Mouse (Mus musculus) embryonic facial prominence, embryonic 14.5 days (tissue): ENCODE data around the gene Stat1. TPM values are rescaled to one million over a fixed set of nuclear protein-coding genes. Genes with fewer than 3 reads are reported as not detected.
A peak's percentile ranks its signal among the peaks of the same experiment; 100 is the strongest.

Source experiments
- ATAC-seq: fragments of 200-750 bp; cut with Nextera tagmentation; 2 replicates; pipeline ENCODE4 v1.8.0; 2017; ENCODE audit warnings: low read depth, moderate number of reproducible peaks, moderate TSS enrichment
- DNase-seq: peaks from one replicate; pipeline ENCODE4 v3.0.0-alpha.2; 2015; ENCODE audit warnings: low spot score
- H3K27ac ChIP-seq: fragments of 300-500 bp; sonication (generic); replicated peaks from 2 replicates; pipeline ENCODE4 v1.5.1; 2014; ENCODE audit warnings: low read depth, mild to moderate bottlenecking, low read length, moderate library complexity
- H3K27me3 ChIP-seq: fragments of 300-500 bp; sonication (generic); replicated peaks from 2 replicates; pipeline ENCODE4 v1.6.1; 2014; ENCODE audit warnings: low read length; ENCODE audit not compliant: control insufficient read depth, insufficient read depth
- H3K36me3 ChIP-seq: fragments of 300-500 bp; sonication (generic); 2 replicates; pipeline ENCODE4 v1.6.1; 2014; ENCODE audit warnings: low read length, mixed read lengths; ENCODE audit not compliant: control insufficient read depth, insufficient read depth
- H3K4me1 ChIP-seq: fragments of 300-500 bp; sonication (generic); 2 replicates; pipeline ENCODE4 v1.6.1; 2014; ENCODE audit warnings: antibody characterized with exemption, low read length; ENCODE audit not compliant: control insufficient read depth, insufficient read depth
- H3K4me2 ChIP-seq: fragments of 300-500 bp; sonication (generic); 2 replicates; pipeline ENCODE4 v1.6.1; 2014; ENCODE audit warnings: low read depth, mild to moderate bottlenecking, low read length, moderate library complexity, mixed read lengths
- H3K4me3 ChIP-seq: fragments of 300-500 bp; sonication (generic); 2 replicates; pipeline ENCODE4 v1.5.1; 2014; ENCODE audit warnings: low read depth, mild to moderate bottlenecking, low read length
- H3K9ac ChIP-seq: fragments of 300-500 bp; sonication (generic); 2 replicates; pipeline ENCODE4 v1.6.1; 2014; ENCODE audit warnings: low read depth, mild to moderate bottlenecking, low read length, moderate library complexity, mixed read lengths
- H3K9me3 ChIP-seq: fragments of 300-500 bp; sonication (generic); 2 replicates; pipeline ENCODE4 v1.6.1; 2016; ENCODE audit warnings: low read length; ENCODE audit not compliant: control insufficient read depth
- WGBS: fragments of 180-500 bp; shearing (Covaris S2); extraction: QIAGEN DNeasy Blood & Tissue Kit; methylation state at CpG from one replicate; pipeline ENCODE4 v1.1.7; 2014; 5-methylcytosine and 5-hydroxymethylcytosine counted together
- polyA plus RNA-seq: library from polyadenylated mRNA; unstranded; fragments of >200 nt; fragmentation: Nextera tagmentation; extraction: Ambion mirVana; gene quantifications from 2 replicates; pipeline ENCODE4 v1.2.1, GENCODE M21; 2014

Stat1 gene
- polyA plus RNA-seq, 1 experiment from 2014 or later = 24.6 TPM

DNA sequence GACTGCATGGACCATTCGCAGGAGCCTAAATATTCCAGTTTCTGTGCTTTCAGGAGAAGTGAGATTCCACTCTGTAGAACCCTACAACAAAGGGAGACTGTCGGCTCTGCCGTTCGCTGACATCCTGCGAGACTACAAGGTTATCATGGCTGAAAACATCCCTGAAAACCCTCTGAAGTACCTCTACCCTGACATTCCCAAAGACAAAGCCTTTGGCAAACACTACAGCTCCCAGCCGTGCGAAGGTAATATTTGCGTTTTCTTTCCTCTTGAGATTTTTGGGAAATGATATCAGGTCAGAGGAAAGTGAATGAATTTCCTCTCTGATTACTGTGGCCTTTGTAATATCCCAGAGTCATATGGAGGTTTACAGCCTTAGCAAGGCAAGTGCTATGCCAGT is 16.4 kb upstream of the Stat1 start:
- no peak overlapping the region for H3K9ac ChIP-seq
- WGBS = 93% methylated on average over 8 of the region's 8 CpGs
- no peak overlapping the region for H3K4me3 ChIP-seq
- no peaks in the 10 kb centered on the region for H3K27me3 ChIP-seq
- H3K4me1 ChIP-seq = no peaks in the 10 kb centered on the region
- DNase-seq = no peak
- no peak overlapping the region for H3K4me2 ChIP-seq
- no peaks in the 10 kb centered on the region for H3K9me3 ChIP-seq
- no peaks in the 10 kb centered on the region for H3K36me3 ChIP-seq
- H3K27ac ChIP-seq = no peak overlapping the region
- ATAC-seq = no peak

DNA sequence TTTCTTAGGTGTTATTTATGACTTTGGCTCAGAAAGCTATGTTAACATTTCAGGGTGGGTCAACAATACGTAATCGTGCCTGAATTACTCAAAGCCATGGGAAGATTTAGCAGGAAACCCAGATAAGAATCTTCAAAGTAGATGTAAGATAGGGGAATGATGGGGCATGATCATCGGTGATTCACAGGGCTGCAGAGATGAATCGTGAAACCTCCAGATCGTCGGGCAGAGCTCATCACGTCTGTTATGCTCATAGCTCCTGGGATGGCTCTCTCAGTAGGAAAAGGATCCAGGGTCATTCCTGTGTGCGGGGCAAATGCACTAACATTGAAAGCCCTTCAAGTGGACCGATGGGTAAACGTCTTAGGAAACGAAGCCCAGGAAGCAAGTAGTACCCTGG is 12.0 kb upstream of the Stat1 start:
- 84% methylated on average over 11 of the region's 11 CpGs for WGBS
- Histone ChIP-seq H3K4me2 (no peak overlapping the region), H3K27me3 (no peaks in the 10 kb centered on the region), H3K4me1 (no peaks in the 10 kb centered on the region), H3K36me3 (no peaks in the 10 kb centered on the region), H3K27ac (no peak overlapping the region), H3K9ac (no peak overlapping the region), H3K4me3 (no peak overlapping the region), H3K9me3 (no peaks in the 10 kb centered on the region)
- ATAC-seq (no peak), DNase-seq (no peak)

DNA sequence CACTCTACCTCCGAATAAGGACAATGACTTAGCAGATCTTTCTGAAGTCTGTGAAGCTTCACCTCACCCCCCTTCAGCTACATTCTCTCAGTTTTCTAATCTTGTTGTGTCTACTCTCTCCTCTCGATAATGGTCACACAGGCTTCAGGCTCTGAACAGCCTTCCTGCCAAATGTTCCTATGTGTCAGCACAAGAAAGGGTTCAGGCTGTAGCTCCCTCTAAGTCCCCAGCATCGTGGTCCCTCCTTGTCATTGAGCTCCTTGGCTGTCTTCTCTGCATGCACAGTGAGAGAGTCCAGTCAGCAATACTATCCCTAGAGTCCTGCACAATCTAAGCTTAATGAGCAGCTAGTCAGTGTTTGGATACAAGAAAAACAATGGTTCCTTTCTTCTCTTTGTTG is 8.0 kb upstream of the Stat1 start:
- Histone ChIP-seq H3K4me2 (no peak overlapping the region), H3K4me1 (peaks cover 4% of the 10 kb centered on the region; the same call in 1 of the 2 replicates), H3K27me3 (no peaks in the 10 kb centered on the region), H3K9ac (no peak overlapping the region), H3K27ac (no peak overlapping the region), H3K4me3 (no peak overlapping the region), H3K9me3 (no peaks in the 10 kb centered on the region), H3K36me3 (no peaks in the 10 kb centered on the region)
- no peak for DNase-seq
- ATAC-seq = no peak
- WGBS = 63% methylated on average over 3 of the region's 3 CpGs

DNA sequence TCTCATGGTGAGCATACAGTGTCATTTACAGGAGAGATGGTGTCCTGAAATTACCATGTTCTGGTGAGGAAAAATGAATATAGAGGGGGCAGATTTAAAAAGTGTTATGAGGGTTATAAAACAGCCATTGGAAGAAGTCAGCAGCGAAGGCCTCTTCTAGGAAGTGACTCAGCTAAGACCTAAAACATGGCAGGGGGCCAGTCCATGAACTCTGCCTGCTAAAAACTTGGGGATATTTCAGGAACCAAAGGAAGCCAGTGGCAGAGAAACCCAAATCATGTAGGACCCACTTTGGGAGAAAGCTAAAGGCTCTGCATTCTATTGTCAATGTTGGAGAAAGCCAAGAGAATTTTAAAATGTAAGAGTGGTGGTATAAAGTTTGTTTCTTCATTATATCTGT is 6.9 kb upstream of the Stat1 start:
- H3K27me3 ChIP-seq = no peaks in the 10 kb centered on the region
- DNase-seq (no peak), ATAC-seq (no peak)
- H3K9me3 ChIP-seq = no peaks in the 10 kb centered on the region
- H3K4me2 ChIP-seq = no peak overlapping the region
- H3K9ac ChIP-seq = no peak overlapping the region
- H3K36me3 ChIP-seq = no peaks in the 10 kb centered on the region
- WGBS = 91% methylated on average over 1 of the region's 1 CpGs
- no peak overlapping the region for H3K4me3 ChIP-seq
- H3K4me1 ChIP-seq = peaks cover 4% of the 10 kb centered on the region; the same call in 1 of the 2 replicates
- H3K27ac ChIP-seq = no peak overlapping the region

DNA sequence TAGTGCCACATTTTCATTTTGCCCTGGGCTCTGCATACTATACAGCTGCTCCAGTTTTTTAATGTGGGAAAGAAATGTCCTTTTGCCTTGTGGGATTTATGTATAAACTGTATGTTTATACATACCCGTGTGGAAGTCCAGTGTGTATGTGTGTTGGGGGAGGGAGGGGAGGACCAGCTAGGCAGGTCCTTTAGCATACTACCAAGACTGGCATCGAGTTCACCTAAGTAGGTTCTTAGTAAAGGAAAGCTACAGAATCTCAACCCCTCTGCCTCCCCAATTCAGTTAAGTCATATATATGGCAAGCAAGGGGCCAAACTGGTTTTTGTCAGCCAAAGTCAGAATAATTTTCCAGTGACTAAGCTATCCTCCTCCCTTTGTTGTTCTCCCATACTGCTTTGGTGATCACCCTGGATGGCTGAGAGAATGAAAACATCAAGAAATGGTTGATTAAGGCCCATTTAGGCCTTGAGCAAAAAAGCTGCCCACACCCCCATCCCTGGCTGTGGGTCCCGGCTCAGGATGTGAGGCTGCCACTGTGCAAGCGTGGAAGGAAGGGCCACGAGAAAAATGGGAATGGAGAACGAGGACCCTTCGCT is 6.1 kb upstream of the Stat1 start:
- Histone ChIP-seq H3K4me2 (peak overlapping the region; percentile 54), H3K27ac (peak overlapping the region; percentile 62), H3K9me3 (no peaks in the 10 kb centered on the region), H3K9ac (peak overlapping the region; percentile 61), H3K4me1 (peaks cover 4% of the 10 kb centered on the region; the same call in 1 of the 2 replicates), H3K4me3 (peak overlapping the region; percentile 31), H3K27me3 (no peaks in the 10 kb centered on the region), H3K36me3 (no peaks in the 10 kb centered on the region)
- peak; percentile 12; the same call in 1 of the 2 replicates for ATAC-seq
- no peak for DNase-seq
- WGBS = 22% methylated on average over 7 of the region's 7 CpGs

DNA sequence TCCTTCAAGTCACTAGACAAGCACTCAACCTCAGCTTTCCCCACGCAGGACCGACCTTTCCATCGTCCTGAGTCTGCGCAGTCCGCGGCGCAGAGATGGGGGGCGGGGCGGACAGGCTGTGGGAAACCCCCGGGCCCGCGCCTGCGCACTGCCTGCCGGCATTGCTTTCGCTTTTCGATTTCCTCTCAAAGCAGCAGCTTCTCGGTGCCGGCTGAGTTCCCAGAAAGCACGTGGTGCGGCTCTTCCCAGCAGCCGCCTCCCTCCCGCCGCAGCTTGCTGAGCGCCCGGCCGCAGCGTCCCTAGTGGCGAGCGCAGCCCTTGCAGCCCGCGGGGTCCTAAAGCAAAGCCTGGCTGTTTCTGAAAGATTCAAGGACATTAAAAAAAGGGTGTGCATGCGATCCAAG is 5.6 kb upstream of the Stat1 start:
- Histone ChIP-seq H3K4me3 (peak overlapping the region; percentile 31), H3K4me1 (peaks cover 4% of the 10 kb centered on the region; the same call in 1 of the 2 replicates), H3K9ac (peak overlapping the region; percentile 61), H3K36me3 (no peaks in the 10 kb centered on the region), H3K4me2 (peak overlapping the region; percentile 54), H3K27me3 (no peaks in the 10 kb centered on the region), H3K27ac (peak overlapping the region; percentile 62), H3K9me3 (no peaks in the 10 kb centered on the region)
- WGBS = 0% methylated on average over 31 of the region's 32 CpGs
- ATAC-seq (peak; percentile 98), DNase-seq (peak; percentile 98)

DNA sequence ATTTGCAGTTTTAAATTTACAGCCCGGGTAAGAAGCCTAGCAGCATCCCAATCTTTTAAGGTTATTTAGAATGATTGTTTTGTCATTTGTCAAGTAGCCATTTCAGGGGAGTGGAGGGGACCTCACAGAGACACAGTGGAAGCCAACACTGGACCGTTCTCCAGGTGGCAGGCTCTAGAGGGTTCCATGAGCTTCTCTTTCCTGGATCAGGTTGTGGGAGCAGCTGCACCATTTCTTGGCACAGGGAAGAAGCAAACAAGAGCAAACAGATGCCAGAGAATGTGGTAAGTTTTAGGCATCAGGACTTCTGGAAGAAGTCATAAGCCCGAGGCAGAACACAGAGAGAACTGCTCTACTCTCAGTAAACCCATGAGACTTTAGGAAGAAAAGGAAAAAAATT is 2.8 kb upstream of the Stat1 start:
- Histone ChIP-seq H3K4me2 (no peak overlapping the region), H3K9me3 (no peaks in the 10 kb centered on the region), H3K9ac (no peak overlapping the region), H3K36me3 (no peaks in the 10 kb centered on the region), H3K4me1 (peaks cover 4% of the 10 kb centered on the region; the same call in 1 of the 2 replicates), H3K27me3 (no peaks in the 10 kb centered on the region), H3K4me3 (no peak overlapping the region), H3K27ac (no peak overlapping the region)
- WGBS = 74% methylated on average over 3 of the region's 3 CpGs
- ATAC-seq = no peak
- DNase-seq = no peak

DNA sequence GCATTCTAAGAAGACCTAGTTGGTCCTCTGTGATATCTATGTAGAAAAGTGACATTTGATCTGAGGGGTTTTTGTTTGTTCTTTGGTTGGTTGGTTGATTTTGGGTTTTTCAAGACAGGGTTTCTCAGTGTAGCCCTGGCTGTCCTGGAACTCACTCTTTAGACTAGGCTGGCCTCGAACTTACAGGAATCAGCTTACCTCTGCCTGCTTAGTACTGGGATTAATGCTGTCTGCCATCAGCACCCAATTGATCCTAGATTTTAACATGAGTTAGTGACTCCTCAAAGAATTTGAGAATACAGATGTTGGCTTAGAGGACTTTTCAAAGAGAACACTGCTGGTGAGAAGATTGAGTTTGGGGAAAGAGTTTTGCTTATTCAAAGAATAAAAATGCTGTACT is 1.5 kb upstream of the Stat1 start:
- ATAC-seq (no peak), DNase-seq (no peak)
- H3K27ac ChIP-seq = no peak overlapping the region
- no peaks in the 10 kb centered on the region; the same call in 1 of the 2 replicates for H3K36me3 ChIP-seq
- no peak overlapping the region for H3K4me3 ChIP-seq
- H3K9me3 ChIP-seq = no peaks in the 10 kb centered on the region
- no peak overlapping the region for H3K9ac ChIP-seq
- H3K27me3 ChIP-seq = no peaks in the 10 kb centered on the region
- no peak overlapping the region for H3K4me2 ChIP-seq
- WGBS = 76% methylated on average over 1 of the region's 1 CpGs
- peaks cover 4% of the 10 kb centered on the region; the same call in 1 of the 2 replicates for H3K4me1 ChIP-seq

DNA sequence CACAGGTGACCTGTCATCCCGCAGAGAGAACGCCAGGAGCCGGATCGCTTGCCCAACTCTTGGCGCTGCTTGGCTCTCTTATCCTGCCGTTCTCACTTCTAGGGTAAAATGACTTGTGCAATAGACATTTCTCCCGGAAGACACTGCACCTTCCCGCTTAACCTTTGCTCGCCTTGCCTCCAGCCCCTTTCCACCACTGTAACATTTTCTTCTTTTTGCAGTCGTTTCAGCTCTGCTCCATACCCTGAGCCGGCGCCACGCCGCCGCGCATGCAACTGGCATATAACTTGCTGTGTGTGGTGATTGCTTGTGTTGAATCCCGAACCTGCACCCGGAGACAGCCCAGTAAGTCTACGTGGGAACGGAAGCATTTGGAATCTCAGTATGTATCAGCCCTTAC is 451 bp downstream of the Stat1 start:
- Histone ChIP-seq H3K4me1 (no peaks in the 10 kb centered on the region), H3K27me3 (no peaks in the 10 kb centered on the region), H3K36me3 (peaks cover 4% of the 10 kb centered on the region; the same call in 1 of the 2 replicates), H3K4me2 (peak overlapping the region; percentile 73), H3K9me3 (no peaks in the 10 kb centered on the region), H3K27ac (no peak overlapping the region), H3K4me3 (peak overlapping the region; percentile 93), H3K9ac (peak overlapping the region; percentile 78)
- DNase-seq (peak; percentile 12), ATAC-seq (peak; percentile 14)
- under 1% methylated on average over 19 of the region's 20 CpGs for WGBS
